Mouse (Mus musculus): ENCODE measurements around the gene Ppm1l.

GRCm38 (mm10) chr3:69342247-69342921 lies 25.7 kb downstream of the Ppm1l start:
- TF ChIP-seq CTCF (conservative IDR thresholded peaks at IDR 0.05; ENCODE audit: low read length) = no peak
- TF ChIP-seq NANOG (IDR thresholded peaks at IDR 0.05; ENCODE audit: borderline replicate concordance, low read length) = no peak
